Mouse (Mus musculus): Measurements from ENCODE around the gene Txlnb. TPM values are rescaled to one million over a fixed set of nuclear protein-coding genes. Genes with fewer than 3 reads are reported as not detected.

The Txlnb gene
- polyA plus RNA-seq, 2 experiments = 0.02 to 0.06 TPM

- Histone ChIP-seq H3K27me3 (ENCODE audit: control insufficient read depth, insufficient read depth, low read length) (no peaks in the 10 kb centered on the region), H3K9ac (replicated peaks) (no peak overlapping the region), H3K9me3 (ENCODE audit: control insufficient read depth, low read length) (no peaks in the 10 kb centered on the region), H3K36me3 (replicated peaks; ENCODE audit: control insufficient read depth, insufficient read depth, low read depth) (no peaks in the 10 kb centered on the region), H3K4me1 (replicated peaks; ENCODE audit: control insufficient read depth in 2 of 2, insufficient read depth in 2 of 2, low read length in 1 of 2) (no peaks in the 10 kb centered on the region), H3K4me2 (ENCODE audit: low read depth) (no peak overlapping the region), H3K27ac (no peak overlapping the region), H3K4me3 (ENCODE audit: insufficient read depth in 1 of 2, low read depth in 2 of 2, low read length in 2 of 2) (no peak overlapping the region)
- DNase-seq (ENCODE audit: low read depth in 3 of 3, low spot score in 3 of 3) (no peak), ATAC-seq (ENCODE audit: insufficient read depth) (no peak)
- no peak for TF ChIP-seq CTCF (IDR thresholded peaks at IDR 0.05; ENCODE audit: low read depth)
- TF ChIP-seq EP300 (IDR thresholded peaks at IDR 0.05; ENCODE audit: low read depth) = no peak
- 47% methylated on average over 3 of the region's 3 CpGs for WGBS (ENCODE audit: insufficient replicate concordance)
These were observed 35.0 kb downstream of the Txlnb start for GRCm38 (mm10) chr10:17831041-17831440.

- Histone ChIP-seq H3K4me1 (replicated peaks; ENCODE audit: control insufficient read depth in 2 of 2, insufficient read depth in 2 of 2, low read length in 1 of 2) (no peaks in the 10 kb centered on the region), H3K9me3 (ENCODE audit: control insufficient read depth, low read length) (no peaks in the 10 kb centered on the region), H3K4me2 (ENCODE audit: low read depth) (no peak overlapping the region), H3K9ac (replicated peaks) (no peak overlapping the region), H3K36me3 (replicated peaks; ENCODE audit: control insufficient read depth, insufficient read depth, low read depth) (no peaks in the 10 kb centered on the region), H3K27ac (no peak overlapping the region), H3K4me3 (ENCODE audit: insufficient read depth in 1 of 2, low read depth in 2 of 2, low read length in 2 of 2) (no peak overlapping the region), H3K27me3 (ENCODE audit: control insufficient read depth, insufficient read depth, low read length) (no peaks in the 10 kb centered on the region)
- ATAC-seq (ENCODE audit: insufficient read depth) (no peak), DNase-seq (ENCODE audit: low read depth in 3 of 3, low spot score in 3 of 3) (no peak)
- TF ChIP-seq CTCF (IDR thresholded peaks at IDR 0.05; ENCODE audit: low read depth) (no peak), EP300 (IDR thresholded peaks at IDR 0.05; ENCODE audit: low read depth) (no peak)
- 66% methylated on average over 6 of the region's 6 CpGs for WGBS (ENCODE audit: insufficient replicate concordance)
These were observed 39.0 kb downstream of the Txlnb start for GRCm38 (mm10) chr10:17835031-17835430.

GRCm38 (mm10) chr10:17836275-17836674 lies 40.2 kb downstream of the Txlnb start:
- no peak overlapping the region for H3K9ac ChIP-seq (replicated peaks)
- TF ChIP-seq CTCF (IDR thresholded peaks at IDR 0.05; ENCODE audit: low read depth) = no peak
- no peak for TF ChIP-seq EP300 (IDR thresholded peaks at IDR 0.05; ENCODE audit: low read depth)
- no peaks in the 10 kb centered on the region for H3K36me3 ChIP-seq (replicated peaks; ENCODE audit: control insufficient read depth, insufficient read depth, low read depth)

DNA sequence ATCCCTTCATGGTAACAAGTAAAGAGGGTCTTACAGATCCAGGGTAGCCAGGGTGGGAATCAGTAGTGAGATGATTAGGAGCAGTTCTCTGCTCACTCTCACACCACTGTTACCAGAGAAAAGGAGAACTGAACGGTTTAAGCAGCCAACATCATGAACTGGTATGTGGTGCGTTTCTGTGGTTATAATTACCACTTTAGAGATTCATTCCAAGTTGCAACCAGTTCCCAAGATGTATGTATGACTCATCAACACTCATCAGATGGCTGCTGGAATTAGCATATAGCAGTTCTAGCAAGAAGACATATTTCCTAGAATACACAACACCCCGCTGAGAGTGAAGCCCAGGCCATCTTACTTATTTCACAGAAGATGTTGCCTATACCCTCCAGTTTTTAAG lies 46.0 kb downstream of the Txlnb start:
- H3K4me1 ChIP-seq (replicated peaks; ENCODE audit: control insufficient read depth in 2 of 2, insufficient read depth in 2 of 2, low read length in 1 of 2) = no peaks in the 10 kb centered on the region
- TF ChIP-seq CTCF (IDR thresholded peaks at IDR 0.05; ENCODE audit: low read depth) = no peak
- no peak for TF ChIP-seq EP300 (IDR thresholded peaks at IDR 0.05; ENCODE audit: low read depth)
- WGBS (ENCODE audit: insufficient replicate concordance) = 55% methylated on average over 3 of the region's 3 CpGs
- no peak overlapping the region for H3K9ac ChIP-seq (replicated peaks)
- no peak overlapping the region for H3K27ac ChIP-seq
- DNase-seq (ENCODE audit: low read depth in 3 of 3, low spot score in 3 of 3) = no peak
- H3K4me3 ChIP-seq (ENCODE audit: insufficient read depth in 1 of 2, low read depth in 2 of 2, low read length in 2 of 2) = no peak overlapping the region
- no peaks in the 10 kb centered on the region for H3K9me3 ChIP-seq (ENCODE audit: control insufficient read depth, low read length)
- no peaks in the 10 kb centered on the region for H3K36me3 ChIP-seq (replicated peaks; ENCODE audit: control insufficient read depth, insufficient read depth, low read depth)
- no peak for ATAC-seq (ENCODE audit: insufficient read depth)
- H3K4me2 ChIP-seq (ENCODE audit: low read depth) = no peak overlapping the region
- no peaks in the 10 kb centered on the region for H3K27me3 ChIP-seq (ENCODE audit: control insufficient read depth, insufficient read depth, low read length)

More at GRCm38 (mm10) chr10:17836275-17836674, 40.2 kb downstream of the Txlnb start:
- Histone ChIP-seq H3K9me3 (ENCODE audit: control insufficient read depth, low read length) (no peaks in the 10 kb centered on the region), H3K4me3 (ENCODE audit: insufficient read depth in 1 of 2, low read depth in 2 of 2, low read length in 2 of 2) (no peak overlapping the region), H3K27ac (no peak overlapping the region), H3K4me1 (replicated peaks; ENCODE audit: control insufficient read depth in 2 of 2, insufficient read depth in 2 of 2, low read length in 1 of 2) (no peaks in the 10 kb centered on the region), H3K4me2 (ENCODE audit: low read depth) (no peak overlapping the region), H3K27me3 (ENCODE audit: control insufficient read depth, insufficient read depth, low read length) (no peaks in the 10 kb centered on the region)
- ATAC-seq (ENCODE audit: insufficient read depth) (no peak), DNase-seq (ENCODE audit: low read depth in 3 of 3, low spot score in 3 of 3) (no peak)
- 79% methylated on average over 1 of the region's 1 CpGs for WGBS (ENCODE audit: insufficient replicate concordance)

GRCm38 (mm10) chr10:17844781-17845537 lies 48.9 kb downstream of the Txlnb start:
- Histone ChIP-seq H3K9me3 (ENCODE audit: control insufficient read depth, low read length) (no peaks in the 10 kb centered on the region), H3K9ac (replicated peaks) (no peak overlapping the region), H3K27me3 (ENCODE audit: control insufficient read depth, insufficient read depth, low read length) (no peaks in the 10 kb centered on the region), H3K4me1 (replicated peaks; ENCODE audit: control insufficient read depth in 2 of 2, insufficient read depth in 2 of 2, low read length in 1 of 2) (no peaks in the 10 kb centered on the region), H3K4me3 (ENCODE audit: insufficient read depth in 1 of 2, low read depth in 2 of 2, low read length in 2 of 2) (no peak overlapping the region), H3K4me2 (ENCODE audit: low read depth) (no peak overlapping the region), H3K36me3 (replicated peaks; ENCODE audit: control insufficient read depth, insufficient read depth, low read depth) (no peaks in the 10 kb centered on the region), H3K27ac (no peak overlapping the region)
- DNase-seq (ENCODE audit: low read depth in 3 of 3, low spot score in 3 of 3) = no peak
- WGBS (ENCODE audit: insufficient replicate concordance) = 43% methylated on average over 4 of the region's 4 CpGs
- TF ChIP-seq EP300 (IDR thresholded peaks at IDR 0.05; ENCODE audit: low read depth) (no peak), CTCF (IDR thresholded peaks at IDR 0.05; ENCODE audit: low read depth) (no peak)
- ATAC-seq (ENCODE audit: insufficient read depth) = no peak
